Mouse (Mus musculus) kidney, adult 2 months (tissue): ENCODE data around the gene Siah3.

Experiments used
- CTCF ChIP-seq: fragments of 200-500 bp; conservative IDR thresholded peaks from 2 replicates; pipeline ENCODE4 v1.5.1; 2011; ENCODE audit warnings: low read depth, mild to moderate bottlenecking, control low read depth, low read length, moderate library complexity, mixed read lengths; ENCODE audit not compliant: insufficient read depth, insufficient read length
- POLR2A ChIP-seq: fragments of 200-500 bp; IDR thresholded peaks from one replicate; pipeline ENCODE4 v1.6.1; 2011; ENCODE audit warnings: low read depth, low read length, control low read depth

- TF ChIP-seq CTCF (no peak), POLR2A (no peak)
These were observed 37.9 kb downstream of the Siah3 start for GRCm38 (mm10) chr14:75493555-75494194.
